Mouse (Mus musculus): ENCODE results near the gene Car10.

Gene Car10

GRCm38 (mm10) chr11:93581326-93581725 is 483.5 kb downstream of the Car10 start:
- DNase-seq (ENCODE audit: low spot score) = no peak

DNA sequence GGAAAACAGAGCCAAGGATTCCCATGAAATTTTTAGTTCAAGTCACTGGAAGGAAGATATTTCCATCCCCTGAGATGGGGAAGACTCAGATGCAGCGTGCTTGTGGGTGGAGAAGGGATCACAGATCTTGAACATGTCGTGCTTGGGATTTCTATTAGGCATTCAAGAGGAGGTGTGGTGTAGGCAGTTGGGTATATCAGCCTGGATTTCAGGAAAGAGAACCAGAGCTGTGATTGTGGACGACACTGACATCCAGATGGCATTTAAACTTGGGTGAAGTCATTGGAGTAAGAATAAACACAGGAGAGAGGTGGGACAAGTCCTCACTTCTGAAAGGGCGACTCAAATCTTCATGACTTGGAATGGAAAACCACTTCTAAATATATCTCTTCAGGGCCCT is 490.0 kb downstream of the Car10 start:
- DNase-seq (ENCODE audit: low spot score) = no peak

- DNase-seq (ENCODE audit: low spot score) = no peak
These were observed 492.8 kb downstream of the Car10 start for GRCm38 (mm10) chr11:93590652-93591051.

DNA sequence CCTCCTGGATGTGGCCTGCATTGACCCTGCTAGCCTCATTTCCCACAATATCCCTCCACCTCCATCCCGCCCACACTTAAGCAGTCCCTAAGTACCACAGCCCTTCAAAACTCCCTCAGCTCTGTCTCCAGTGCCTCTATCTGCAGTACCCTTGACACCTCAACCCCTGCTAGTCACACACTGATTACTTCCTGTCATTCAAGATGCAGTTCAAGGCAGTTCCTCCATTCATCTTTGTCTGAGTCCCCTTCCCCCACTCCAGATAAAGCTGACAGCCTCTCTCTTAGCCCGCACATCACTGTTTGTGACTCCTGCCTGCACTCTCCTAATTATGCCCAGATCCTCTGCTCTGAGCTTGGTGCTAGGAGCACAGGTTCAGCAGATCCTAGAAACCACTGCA is 496.2 kb downstream of the Car10 start:
- DNase-seq (ENCODE audit: low spot score) = peak; percentile 33

GRCm38 (mm10) chr11:93598175-93598574 is 500.3 kb downstream of the Car10 start:
- DNase-seq (ENCODE audit: low spot score) = no peak

- no peak for DNase-seq (ENCODE audit: low spot score)
These were observed 501.9 kb downstream of the Car10 start for GRCm38 (mm10) chr11:93599755-93600154.

- DNase-seq (ENCODE audit: low spot score) = no peak
These were observed 505.7 kb downstream of the Car10 start for GRCm38 (mm10) chr11:93603575-93603974.

DNA sequence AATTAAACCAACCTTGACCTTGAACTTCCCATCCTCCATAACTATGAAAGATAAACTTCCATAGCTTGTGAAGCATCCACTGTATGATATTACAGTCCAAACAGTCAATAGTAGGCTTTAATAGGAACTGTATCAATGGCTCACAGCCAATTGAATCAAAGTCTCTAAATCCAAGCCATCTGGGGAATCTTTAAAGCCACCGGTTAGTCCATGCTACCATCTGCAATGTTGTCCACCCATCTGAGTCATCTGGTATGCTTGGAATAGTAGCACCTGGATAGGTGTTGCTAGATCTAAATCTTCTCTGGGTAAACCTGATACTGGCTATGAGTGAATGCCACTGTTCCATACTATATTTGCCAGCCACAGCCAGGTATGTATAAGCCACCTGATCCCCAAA is 509.3 kb downstream of the Car10 start:
- no peak for DNase-seq (ENCODE audit: low spot score)

GRCm38 (mm10) chr11:93608716-93609115 is 510.9 kb downstream of the Car10 start:
- DNase-seq (ENCODE audit: low spot score) = no peak

GRCm38 (mm10) chr11:93612071-93612470 is 514.2 kb downstream of the Car10 start:
- DNase-seq (ENCODE audit: low spot score) = no peak

DNA sequence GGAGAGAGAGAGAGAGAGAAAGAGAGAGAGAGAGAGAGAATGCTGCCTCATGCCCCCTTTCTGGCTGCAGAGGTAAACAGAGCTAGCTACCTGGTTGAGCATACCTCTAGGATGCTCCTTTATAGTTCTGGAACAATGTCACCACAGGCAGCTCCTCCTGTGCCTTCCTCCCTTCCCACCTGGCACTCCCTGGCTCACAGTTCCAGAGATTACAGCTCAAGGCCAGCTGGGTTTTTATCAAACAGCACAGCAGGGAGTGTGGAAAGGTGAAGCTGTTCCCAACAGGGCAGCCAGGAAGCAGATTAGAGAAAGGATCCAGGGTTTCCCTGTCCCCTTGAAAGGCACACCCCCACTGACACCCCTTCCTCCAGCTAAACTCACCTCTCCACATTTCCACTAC is 517.0 kb downstream of the Car10 start:
- DNase-seq (ENCODE audit: low spot score) = no peak

GRCm38 (mm10) chr11:93623605-93624004 is 525.8 kb downstream of the Car10 start:
- DNase-seq (ENCODE audit: low spot score) = no peak

- no peak for DNase-seq (ENCODE audit: low spot score)
These were observed 541.6 kb downstream of the Car10 start for GRCm38 (mm10) chr11:93639410-93639809.

- no peak for DNase-seq (ENCODE audit: low spot score)
These were observed 543.1 kb downstream of the Car10 start for GRCm38 (mm10) chr11:93640954-93641353.

GRCm38 (mm10) chr11:93642331-93642730 is 544.5 kb downstream of the Car10 start:
- DNase-seq (ENCODE audit: low spot score) = no peak

DNA sequence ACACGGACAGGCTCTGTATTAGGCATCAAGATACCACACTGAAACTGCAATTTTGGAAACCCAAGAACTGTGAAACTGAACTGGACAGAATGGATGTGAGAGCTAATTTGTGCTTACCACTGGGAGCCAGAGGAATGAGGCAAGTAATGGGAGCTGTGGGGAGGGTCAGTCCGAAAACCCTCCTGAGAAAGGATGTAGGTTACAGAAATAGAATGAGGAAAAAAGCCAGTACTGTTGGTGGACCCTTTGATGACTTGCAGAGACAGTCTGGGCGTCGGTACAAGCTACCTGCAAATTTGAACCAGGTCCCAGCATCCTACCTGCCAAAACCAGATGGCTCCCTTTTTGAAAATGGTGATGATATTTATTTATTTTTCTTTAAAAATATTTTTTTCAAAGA is 545.2 kb downstream of the Car10 start:
- DNase-seq (ENCODE audit: low spot score) = no peak

DNA sequence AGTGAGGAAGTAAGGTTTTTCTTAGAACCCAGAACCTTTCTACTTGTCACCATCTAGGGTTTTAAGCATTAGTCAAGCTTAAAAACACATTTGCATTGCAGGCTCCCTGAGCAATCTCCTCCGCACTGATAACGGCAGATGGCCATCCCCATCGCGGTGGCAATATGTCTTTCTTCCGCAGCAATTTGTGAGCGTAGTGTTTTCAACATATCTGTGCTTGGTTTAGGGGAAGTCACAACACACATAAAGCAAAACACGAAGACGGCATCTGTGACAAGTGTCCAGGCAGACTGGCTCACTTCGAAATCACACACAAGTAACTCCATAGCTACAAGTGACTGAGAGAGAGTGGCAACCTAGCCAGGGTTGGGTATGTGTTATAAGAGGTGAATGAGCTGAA is 545.6 kb downstream of the Car10 start:
- DNase-seq (ENCODE audit: low spot score) = no peak

DNA sequence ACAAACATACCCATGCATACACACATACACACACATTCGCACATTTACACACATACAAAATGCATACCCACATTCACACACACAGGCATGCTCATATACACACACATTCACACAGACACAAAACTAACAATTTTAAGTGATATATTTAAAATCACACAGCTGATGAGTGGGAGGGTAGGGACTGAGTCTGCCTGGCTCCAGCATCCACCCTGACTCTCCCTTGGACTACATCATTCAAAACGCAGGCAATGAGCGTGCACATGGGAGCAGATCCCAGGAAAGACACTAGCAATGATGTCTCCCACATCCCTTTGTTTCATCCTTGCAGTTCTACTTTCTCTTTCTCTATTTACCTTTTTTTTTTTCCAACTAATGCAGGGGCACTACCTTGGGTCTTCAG is 548.4 kb downstream of the Car10 start:
- DNase-seq (ENCODE audit: low spot score) = no peak

Measured in retina, embryonic 14.5 days (tissue).